Mouse (Mus musculus) kidney, embryonic 14.5 days (tissue): ENCODE results near the gene Cpa4. TPM values are rescaled to one million over a fixed set of nuclear protein-coding genes. Genes with fewer than 3 reads are reported as not detected.

Source experiments
- ATAC-seq: fragments of 200-750 bp; cut with Nextera tagmentation; 2 replicates; pipeline ENCODE4 v1.8.0; 2017; ENCODE audit warnings: moderate number of reproducible peaks, mild to moderate bottlenecking, moderate TSS enrichment, moderate library complexity; ENCODE audit not compliant: low FRiP score, low TSS enrichment
- H3K27ac ChIP-seq: fragments of 300-500 bp; sonication (generic); 2 replicates; pipeline ENCODE4 v1.5.1; 2014; ENCODE audit warnings: low read depth, mild to moderate bottlenecking, low read length, moderate library complexity, mixed read lengths
- H3K27me3 ChIP-seq: fragments of 300-500 bp; sonication (generic); 2 replicates; pipeline ENCODE4 v1.6.1; 2014; ENCODE audit warnings: mild to moderate bottlenecking, low read length; ENCODE audit not compliant: control insufficient read depth, insufficient read depth
- H3K36me3 ChIP-seq: fragments of 300-500 bp; sonication (generic); 2 replicates; pipeline ENCODE4 v1.6.1; 2014; ENCODE audit warnings: low read length, mixed read lengths; ENCODE audit not compliant: control insufficient read depth, insufficient read depth
- H3K4me1 ChIP-seq: fragments of 300-500 bp; sonication (generic); 2 replicates; pipeline ENCODE4 v1.6.1; 2014; ENCODE audit warnings: low read length, mixed read lengths; ENCODE audit not compliant: control insufficient read depth, insufficient read depth
- H3K4me2 ChIP-seq: fragments of 300-500 bp; sonication (generic); replicated peaks from 2 replicates; pipeline ENCODE4 v1.6.1; 2014; ENCODE audit warnings: low read depth, mild to moderate bottlenecking, low read length
- H3K4me3 ChIP-seq: fragments of 300-500 bp; sonication (generic); 2 replicates; pipeline ENCODE4 v1.5.1; 2014; ENCODE audit warnings: mild to moderate bottlenecking, low read length
- H3K9ac ChIP-seq: fragments of 300-500 bp; sonication (generic); 2 replicates; pipeline ENCODE4 v1.6.1; 2014; ENCODE audit warnings: low read depth, mild to moderate bottlenecking, low read length, moderate library complexity
- H3K9me3 ChIP-seq: fragments of 300-500 bp; sonication (generic); 2 replicates; pipeline ENCODE4 v1.6.1; 2016; ENCODE audit warnings: low read length; ENCODE audit not compliant: control insufficient read depth
- WGBS: fragments of 180-500 bp; shearing (Covaris S2); extraction: QIAGEN DNeasy Blood & Tissue Kit; methylation state at CpG from one replicate; pipeline ENCODE4 v1.1.7; 2014; 5-methylcytosine and 5-hydroxymethylcytosine counted together
- polyA plus RNA-seq: library from polyadenylated mRNA; unstranded; fragments of >200 nt; fragmentation: Nextera tagmentation; extraction: Ambion mirVana; gene quantifications from 2 replicates; pipeline ENCODE4 v1.2.1, GENCODE M21; 2014

Gene Cpa4
- polyA plus RNA-seq, 1 experiment from 2014 or later = 0.12 TPM

GRCm38 (mm10) chr6:30594364-30594763 lies 26.2 kb downstream of the Cpa4 start:
- H3K4me3 ChIP-seq = no peak overlapping the region
- no peak overlapping the region for H3K4me2 ChIP-seq
- H3K9me3 ChIP-seq = no peaks in the 10 kb centered on the region
- no peak for ATAC-seq
- H3K27me3 ChIP-seq = no peaks in the 10 kb centered on the region
- H3K4me1 ChIP-seq = peaks cover 19% of the 10 kb centered on the region
- no peak overlapping the region for H3K27ac ChIP-seq
- WGBS = 79% methylated on average over 7 of the region's 7 CpGs
- no peaks in the 10 kb centered on the region for H3K36me3 ChIP-seq
- no peak overlapping the region for H3K9ac ChIP-seq

GRCm38 (mm10) chr6:30596230-30596898 lies 28.2 kb downstream of the Cpa4 start:
- 77% methylated on average over 8 of the region's 8 CpGs for WGBS
- no peak for ATAC-seq
- 0 out of 2 replicates have a peak overlapping the region, but pooled peaks have one; percentile 47 for H3K27ac ChIP-seq

DNA sequence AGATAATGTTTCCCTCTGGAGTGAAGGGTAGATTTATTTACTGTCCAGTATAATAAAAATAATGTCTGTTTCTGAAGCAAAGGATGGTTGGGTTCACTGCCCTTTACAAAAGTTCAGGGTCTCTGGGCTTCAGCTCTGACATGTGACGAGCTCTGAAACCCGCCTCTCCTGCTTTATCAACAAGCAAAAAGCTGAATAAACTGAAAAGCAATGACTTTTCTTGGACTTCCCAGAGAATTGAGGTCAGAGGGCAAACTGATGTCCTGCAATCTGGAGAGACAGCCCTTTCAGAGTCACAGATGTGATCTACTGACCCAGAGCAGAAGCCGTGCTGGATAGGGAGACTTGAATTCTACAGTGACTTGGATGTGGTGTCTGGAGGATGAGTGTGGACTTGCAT lies 31.9 kb downstream of the Cpa4 start:
- no peak overlapping the region for H3K9ac ChIP-seq
- H3K4me2 ChIP-seq = no peak overlapping the region
- H3K36me3 ChIP-seq = no peaks in the 10 kb centered on the region
- H3K4me3 ChIP-seq = no peak overlapping the region
- H3K4me1 ChIP-seq = peaks cover 22% of the 10 kb centered on the region
- H3K27ac ChIP-seq = peak overlapping the region; percentile 63; the same call in 1 of the 2 replicates
- H3K9me3 ChIP-seq = no peaks in the 10 kb centered on the region
- no peaks in the 10 kb centered on the region for H3K27me3 ChIP-seq
- 19% methylated on average over 3 of the region's 3 CpGs for WGBS
- ATAC-seq = peak; percentile 71

More at GRCm38 (mm10) chr6:30596230-30596898, 28.2 kb downstream of the Cpa4 start:
- peaks cover 19% of the 10 kb centered on the region for H3K4me1 ChIP-seq
- no peaks in the 10 kb centered on the region for H3K27me3 ChIP-seq
- no peak overlapping the region for H3K4me3 ChIP-seq
- H3K4me2 ChIP-seq = no peak overlapping the region
- H3K9me3 ChIP-seq = no peaks in the 10 kb centered on the region
- no peaks in the 10 kb centered on the region for H3K36me3 ChIP-seq
- H3K9ac ChIP-seq = no peak overlapping the region

DNA sequence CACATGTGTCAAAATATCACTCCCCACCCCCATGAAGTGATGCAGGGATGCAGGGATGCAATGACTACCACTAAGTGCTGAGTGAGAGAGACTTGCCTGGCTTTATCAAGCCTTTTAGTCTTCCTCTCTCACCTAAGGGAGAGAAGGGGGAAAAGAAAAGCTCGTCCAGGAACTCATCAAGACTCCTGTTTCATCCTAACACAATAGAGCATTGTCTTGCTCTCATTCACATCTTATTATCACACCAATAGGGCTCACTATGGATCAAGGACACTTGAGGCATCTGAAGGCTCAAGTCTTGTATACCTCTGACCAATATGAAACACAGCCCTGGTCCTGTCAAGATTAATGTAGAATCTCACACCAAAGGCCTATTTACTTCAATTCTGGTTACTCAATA lies 32.8 kb downstream of the Cpa4 start:
- no peak overlapping the region for H3K9ac ChIP-seq
- no peak overlapping the region for H3K4me2 ChIP-seq
- WGBS = 88% methylated on average over 1 of the region's 1 CpGs
- no peaks in the 10 kb centered on the region for H3K27me3 ChIP-seq
- H3K4me1 ChIP-seq = peaks cover 27% of the 10 kb centered on the region
- no peak for ATAC-seq
- H3K4me3 ChIP-seq = no peak overlapping the region
- no peaks in the 10 kb centered on the region for H3K36me3 ChIP-seq
- H3K9me3 ChIP-seq = no peaks in the 10 kb centered on the region
- peak overlapping the region; percentile 63; the same call in 1 of the 2 replicates for H3K27ac ChIP-seq

GRCm38 (mm10) chr6:30604342-30604867 lies 36.2 kb downstream of the Cpa4 start:
- WGBS = 43% methylated on average over 7 of the region's 7 CpGs
- Histone ChIP-seq H3K27ac (no peak overlapping the region), H3K4me1 (peaks cover 23% of the 10 kb centered on the region; the same call in 1 of the 2 replicates), H3K9me3 (no peaks in the 10 kb centered on the region), H3K9ac (no peak overlapping the region), H3K4me3 (no peak overlapping the region), H3K27me3 (no peaks in the 10 kb centered on the region), H3K4me2 (no peak overlapping the region), H3K36me3 (no peaks in the 10 kb centered on the region)
- ATAC-seq = no peak

GRCm38 (mm10) chr6:30605111-30605510 lies 36.9 kb downstream of the Cpa4 start:
- WGBS = 66% methylated on average over 4 of the region's 4 CpGs
- no peak overlapping the region for H3K9ac ChIP-seq
- H3K9me3 ChIP-seq = no peaks in the 10 kb centered on the region
- no peak overlapping the region for H3K4me3 ChIP-seq
- H3K4me1 ChIP-seq = peaks cover 16% of the 10 kb centered on the region; the same call in 1 of the 2 replicates
- no peak overlapping the region for H3K4me2 ChIP-seq
- H3K27ac ChIP-seq = no peak overlapping the region
- H3K36me3 ChIP-seq = no peaks in the 10 kb centered on the region
- no peaks in the 10 kb centered on the region for H3K27me3 ChIP-seq
- no peak for ATAC-seq

DNA sequence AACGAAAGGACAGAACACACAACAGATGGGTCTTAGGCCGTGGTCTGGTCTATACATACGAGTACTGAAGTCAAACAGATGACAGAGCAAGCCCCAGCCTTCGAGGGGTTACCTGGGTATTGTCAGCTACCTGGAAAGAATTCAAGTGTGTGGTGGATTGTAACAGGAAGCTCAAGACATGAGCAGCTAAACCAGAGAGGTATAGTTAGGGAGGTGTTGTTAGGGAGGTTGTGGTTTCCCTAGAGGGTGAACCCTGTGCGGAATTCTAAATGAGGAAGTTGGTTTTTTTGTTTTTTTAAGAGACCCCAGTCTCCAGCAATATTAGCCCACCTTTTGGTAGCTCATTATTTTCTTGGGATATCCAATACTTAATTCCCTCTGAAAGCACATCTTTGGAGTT lies 37.5 kb downstream of the Cpa4 start:
- ATAC-seq = no peak
- WGBS = 63% methylated on average over 5 of the region's 5 CpGs
- peak overlapping the region; percentile 27; the same call in 1 of the 2 replicates for H3K27ac ChIP-seq

DNA sequence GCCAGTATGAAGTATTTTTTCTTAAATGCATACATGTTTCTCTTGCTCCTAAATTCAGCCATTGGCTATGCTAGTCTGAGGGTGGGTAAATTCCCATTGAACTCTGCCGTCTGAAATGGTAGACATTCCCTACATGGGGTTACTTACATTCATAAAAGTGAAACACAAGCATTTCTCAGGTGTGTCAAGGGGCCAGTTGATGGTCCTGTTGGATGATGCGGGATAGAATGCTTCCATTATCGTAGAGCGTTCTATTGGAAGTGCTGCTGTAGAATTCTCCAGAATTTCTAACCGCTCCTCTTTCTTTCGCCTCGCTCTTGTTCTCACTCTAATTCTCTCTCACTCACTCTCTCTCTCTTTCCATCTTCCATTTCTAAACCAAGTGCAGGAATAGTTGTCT lies 42.5 kb downstream of the Cpa4 start, which contains the start of gene Cpa5:
Gene Cpa5 (plus strand): TSS at position 301 of the 400 bp plus-strand sequence.
- WGBS = 92% methylated on average over 7 of the region's 7 CpGs
- H3K4me2 ChIP-seq = no peak within 1 kb of the TSS
- no peak within 1 kb of the TSS for H3K27ac ChIP-seq
- no peaks in the 10 kb centered on the region for H3K27me3 ChIP-seq
- no peak within 1 kb of the TSS for H3K4me3 ChIP-seq
- no peak for ATAC-seq
- H3K4me1 ChIP-seq = peaks cover 13% of the 10 kb centered on the region; the same call in 1 of the 2 replicates
- no peaks in the 10 kb centered on the region for H3K9me3 ChIP-seq
- H3K36me3 ChIP-seq = no peaks in the 10 kb centered on the region
- H3K9ac ChIP-seq = no peak within 1 kb of the TSS

More for the DNA sequence above, 37.5 kb downstream of the Cpa4 start:
- Histone ChIP-seq H3K4me1 (peaks cover 14% of the 10 kb centered on the region; the same call in 1 of the 2 replicates), H3K9me3 (no peaks in the 10 kb centered on the region), H3K4me2 (no peak overlapping the region), H3K9ac (no peak overlapping the region), H3K36me3 (no peaks in the 10 kb centered on the region), H3K4me3 (no peak overlapping the region), H3K27me3 (no peaks in the 10 kb centered on the region)

- Histone ChIP-seq H3K9me3 (no peaks in the 10 kb centered on the region), H3K27ac (no peak overlapping the region), H3K4me1 (peaks cover 10% of the 10 kb centered on the region; the same call in 1 of the 2 replicates), H3K36me3 (no peaks in the 10 kb centered on the region), H3K27me3 (no peaks in the 10 kb centered on the region), H3K4me2 (no peak overlapping the region), H3K9ac (no peak overlapping the region), H3K4me3 (no peak overlapping the region)
- WGBS = 63% methylated on average over 5 of the region's 5 CpGs
- no peak for ATAC-seq
Observed at GRCm38 (mm10) chr6:30611212-30611611, 43.0 kb downstream of the Cpa4 start.
